Mouse (Mus musculus): Measurements from ENCODE around the gene Tmpo.

Tmpo gene

GRCm38 (mm10) chr10:91180761-91181460 lies at the start of gene Tmpo:
TSS of gene Tmpo (minus strand) at chr10:91181315.
- DNase-seq (ENCODE audit: low spot score) = no peak

- DNase-seq (ENCODE audit: low spot score) = no peak
These were observed 49.3 kb upstream of the Tmpo start for GRCm38 (mm10) chr10:91230400-91230799.

- no peak for DNase-seq (ENCODE audit: low spot score)
These were observed 48.4 kb upstream of the Tmpo start for GRCm38 (mm10) chr10:91229518-91229961.

GRCm38 (mm10) chr10:91228924-91229517 lies 47.9 kb upstream of the Tmpo start:
- no peak for DNase-seq (ENCODE audit: low spot score)

GRCm38 (mm10) chr10:91227034-91227433 lies 45.9 kb upstream of the Tmpo start:
- DNase-seq (ENCODE audit: low spot score) = no peak

- DNase-seq (ENCODE audit: low spot score) = no peak
These were observed 41.5 kb upstream of the Tmpo start for GRCm38 (mm10) chr10:91222398-91223236.

- no peak for DNase-seq (ENCODE audit: low spot score)
These were observed 28.0 kb upstream of the Tmpo start for GRCm38 (mm10) chr10:91208899-91209667.

GRCm38 (mm10) chr10:91208461-91208860 lies 27.3 kb upstream of the Tmpo start:
- no peak for DNase-seq (ENCODE audit: low spot score)

GRCm38 (mm10) chr10:91207275-91207674 lies 26.2 kb upstream of the Tmpo start:
- DNase-seq (ENCODE audit: low spot score) = no peak

- DNase-seq (ENCODE audit: low spot score) = no peak
These were observed 24.5 kb upstream of the Tmpo start for GRCm38 (mm10) chr10:91205632-91206031.

- no peak for DNase-seq (ENCODE audit: low spot score)
These were observed 19.5 kb upstream of the Tmpo start for GRCm38 (mm10) chr10:91200581-91200980.

GRCm38 (mm10) chr10:91199238-91199780 lies 18.2 kb upstream of the Tmpo start:
- no peak for DNase-seq (ENCODE audit: low spot score)

- no peak for DNase-seq (ENCODE audit: low spot score)
These were observed 16.6 kb upstream of the Tmpo start for GRCm38 (mm10) chr10:91197704-91198103.

- DNase-seq (ENCODE audit: low spot score) = no peak
These were observed 15.7 kb upstream of the Tmpo start for GRCm38 (mm10) chr10:91196778-91197177.

- no peak for DNase-seq (ENCODE audit: low spot score)
These were observed 14.6 kb upstream of the Tmpo start for GRCm38 (mm10) chr10:91195680-91196079.

GRCm38 (mm10) chr10:91195091-91195490 lies 14.0 kb upstream of the Tmpo start:
- no peak for DNase-seq (ENCODE audit: low spot score)

GRCm38 (mm10) chr10:91191851-91192250 lies 10.7 kb upstream of the Tmpo start:
- DNase-seq (ENCODE audit: low spot score) = no peak

GRCm38 (mm10) chr10:91189476-91189875 lies 8.4 kb upstream of the Tmpo start:
- no peak for DNase-seq (ENCODE audit: low spot score)

GRCm38 (mm10) chr10:91188684-91189287 lies 7.7 kb upstream of the Tmpo start:
- no peak for DNase-seq (ENCODE audit: low spot score)

GRCm38 (mm10) chr10:91187872-91188271 lies 6.8 kb upstream of the Tmpo start:
- DNase-seq (ENCODE audit: low spot score) = peak; percentile 74

- DNase-seq (ENCODE audit: low spot score) = no peak
These were observed 6.2 kb upstream of the Tmpo start for GRCm38 (mm10) chr10:91187349-91187748.

Measured in urinary bladder, postnatal 25 days (tissue).